ENCODE assay signal across 7 mouse cellular contexts in genomic region chr12:108178331-108179245, GRCm38 (mm10). TPM values are rescaled to one million over a fixed set of nuclear protein-coding genes. Genes with fewer than 3 reads are reported as not detected.
DNase-seq lines count a peak whose midpoint lies in the region; ATAC-seq lines count a peak whose summit lies in the region.

No protein-coding gene starts in this region.

- peaks cover 20% of the 10 kb centered on the region for H3K4me1 ChIP-seq in forebrain, embryonic 16.5 days (replicated peaks; ENCODE audit: control insufficient read depth, insufficient read depth, low read length)
- peaks cover 29% of the 10 kb centered on the region for H3K4me1 ChIP-seq in hindbrain, embryonic 12.5 days

- H3K4me3 ChIP-seq in forebrain, embryonic 16.5 days (replicated peaks; ENCODE audit: low read length) = peak overlapping the region; percentile 96
- peak overlapping the region; percentile 99 for H3K4me3 ChIP-seq in hindbrain, embryonic 12.5 days

- DNase-seq in NIH3T3 (ENCODE audit: low read depth) = peak; percentile 50
- DNase-seq in cerebellum, adult 11-12 months = peak; percentile 75
- DNase-seq in layer of hippocampus, postnatal 25 days (ENCODE audit: extremely low spot score in 1 of 2, low spot score in 1 of 2) = peak; percentile 44 to 53
- DNase-seq in lung, postnatal 36 days = peak; percentile 57
- peak; percentile 77 to 80 for DNase-seq in right cerebral cortex, postnatal 10 days (ENCODE audit: low spot score in 2 of 2)

- under 1% methylated on average over 97 of the region's 103 CpGs for WGBS in forebrain, embryonic 16.5 days
- WGBS in hindbrain, embryonic 12.5 days = under 1% methylated on average over 99 of the region's 103 CpGs

- no peaks in the 10 kb centered on the region for H3K9me3 ChIP-seq in forebrain, embryonic 16.5 days (ENCODE audit: control insufficient read depth, low read length)
- H3K9me3 ChIP-seq in hindbrain, embryonic 12.5 days (replicated peaks) = no peaks in the 10 kb centered on the region

- H3K27ac ChIP-seq in forebrain, embryonic 16.5 days (ENCODE audit: low read length) = peak overlapping the region; percentile 73
- peak overlapping the region; percentile 83 for H3K27ac ChIP-seq in hindbrain, embryonic 12.5 days

- peak overlapping the region; percentile 91 for H3K9ac ChIP-seq in forebrain, embryonic 16.5 days (replicated peaks; ENCODE audit: low read depth, low read length)
- peak overlapping the region; percentile 92 for H3K9ac ChIP-seq in hindbrain, embryonic 12.5 days

- peak overlapping the region; percentile 77 for H3K4me2 ChIP-seq in forebrain, embryonic 16.5 days (ENCODE audit: low read length)
- H3K4me2 ChIP-seq in hindbrain, embryonic 12.5 days (replicated peaks) = peak overlapping the region; percentile 89

- no peaks in the 10 kb centered on the region for H3K36me3 ChIP-seq in forebrain, embryonic 16.5 days (ENCODE audit: control insufficient read depth, insufficient read depth)
- H3K36me3 ChIP-seq in hindbrain, embryonic 12.5 days = peaks cover 18% of the 10 kb centered on the region

- H3K27me3 ChIP-seq in forebrain, embryonic 16.5 days (replicated peaks; ENCODE audit: control insufficient read depth, insufficient read depth, low read length) = no peaks in the 10 kb centered on the region
- H3K27me3 ChIP-seq in hindbrain, embryonic 12.5 days = no peaks in the 10 kb centered on the region

- ATAC-seq in forebrain, embryonic 16.5 days = peak; percentile 51
- ATAC-seq in hindbrain, embryonic 12.5 days (ENCODE audit: low FRiP score) = peak; percentile 44

RNA-seq across cellular contexts. Expression of gene Setd3, which starts 0.5 kb away (rescaled TPM):
- polyA plus RNA-seq in forebrain, embryonic 16.5 days (2015; fragmentation: Nextera tagmentation; extraction: Ambion mirVana) = 104 and 116 TPM in 2 replicates
- polyA plus RNA-seq in hindbrain, embryonic 12.5 days (2016; fragmentation: Nextera tagmentation; extraction: Ambion mirVana) = 108 and 118 TPM in 2 replicates
- total RNA-seq in layer of hippocampus, postnatal 25 days (2021) = 100 to 1,000 TPM; 127 to 136 TPM

RNA-seq across cellular contexts. Expression of gene Ccnk, which starts 0.8 kb away (rescaled TPM):
- 3.1 and 3.2 TPM in 2 replicates for polyA plus RNA-seq in forebrain, embryonic 16.5 days (2015; fragmentation: Nextera tagmentation; extraction: Ambion mirVana)
- 2.9 and 3.6 TPM in 2 replicates for polyA plus RNA-seq in hindbrain, embryonic 12.5 days (2016; fragmentation: Nextera tagmentation; extraction: Ambion mirVana)
- total RNA-seq in layer of hippocampus, postnatal 25 days (2021) = 10 to 100 TPM; 25.6 to 33.7 TPM

Comparison
In these comparisons a context has a peak if more than half of its experiments do, and no peak if none do; other contexts are left out.
1. Peak in every context shown above with its lines: DNase-seq, ATAC-seq, H3K4me3 ChIP-seq and H3K27ac ChIP-seq.